Mouse (Mus musculus) kidney, adult 2 months (tissue): ENCODE measurements at regions not wholly inside any gene's neighbourhood (a gene's known extent, or its start where the extent isn't known, plus 50 kb on each side); places are given as distances from the start of the nearest gene placed in this dataset.

Experiments
- CTCF ChIP-seq: fragments of 200-500 bp; conservative IDR thresholded peaks from 2 replicates; pipeline ENCODE4 v1.5.1; 2011; ENCODE audit warnings: low read depth, mild to moderate bottlenecking, control low read depth, low read length, moderate library complexity, mixed read lengths; ENCODE audit not compliant: insufficient read depth, insufficient read length
- POLR2A ChIP-seq: fragments of 200-500 bp; IDR thresholded peaks from one replicate; pipeline ENCODE4 v1.6.1; 2011; ENCODE audit warnings: low read depth, low read length, control low read depth

DNA sequence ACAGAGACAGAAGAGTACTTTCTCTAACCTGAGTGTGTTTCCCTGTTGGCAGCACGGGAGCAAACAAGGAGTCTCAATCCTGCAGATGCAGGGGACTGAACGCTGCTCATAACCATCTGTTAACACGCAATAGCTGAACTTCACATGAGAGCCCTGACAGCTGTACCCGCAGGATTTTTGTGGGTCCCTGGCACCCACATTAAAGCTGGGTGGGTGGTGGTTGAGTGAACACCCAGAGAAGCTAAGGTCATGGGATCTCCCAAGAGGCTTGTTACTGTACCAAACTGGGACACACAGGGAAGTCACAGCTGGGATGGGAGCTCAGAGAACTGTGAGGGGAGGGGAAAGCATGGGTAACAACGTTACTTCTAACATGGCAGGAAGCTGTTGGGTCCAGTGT, 562.9 kb downstream of the Vrk1 start:
- no peak for TF ChIP-seq POLR2A
- TF ChIP-seq CTCF: no peak
